Mouse (Mus musculus): ENCODE results near the gene Epb41l3.

GRCm38 (mm10) chr17:69225996-69226395 lies 150.5 kb downstream of the Epb41l3 start:
- TF ChIP-seq CTCF (IDR thresholded peaks at IDR 0.05; ENCODE audit: low read depth): no peak
- no peak for TF ChIP-seq EP300 (optimal IDR thresholded peaks at IDR 0.05)

Measured in stomach, postnatal 0 days (tissue).